Mouse (Mus musculus) bone marrow, adult 2 months (tissue): ENCODE data around the gene Gfpt2. TPM values are rescaled to one million over a fixed set of nuclear protein-coding genes. Genes with fewer than 3 reads are reported as not detected.
A peak's percentile ranks its signal among the peaks of the same experiment; 100 is the strongest.

Experiments
- H3K27ac ChIP-seq: fragments of 200-500 bp; 2 replicates; pipeline ENCODE4 v1.5.1; 2012; ENCODE audit warnings: low read depth, mild to moderate bottlenecking, control low read depth, inconsistent platforms, low read length; ENCODE audit not compliant: control insufficient read depth, poor library complexity, insufficient read depth
- H3K4me1 ChIP-seq: fragments of 200-500 bp; 2 replicates; pipeline ENCODE4 v1.6.1; 2011; ENCODE audit warnings: low read length; ENCODE audit not compliant: control insufficient read depth, insufficient read depth
- H3K4me3 ChIP-seq: fragments of 200-500 bp; replicated peaks from 2 replicates; pipeline ENCODE3; 2011; ENCODE audit warnings: mild to moderate bottlenecking, low read depth, low read length, control low read depth; ENCODE audit not compliant: control insufficient read depth
- CTCF ChIP-seq: fragments of 200-500 bp; IDR thresholded peaks from 2 replicates; pipeline ENCODE4 v1.5.1; 2011; ENCODE audit warnings: low read length, control low read depth; ENCODE audit not compliant: control insufficient read depth, insufficient read depth
- POLR2A ChIP-seq: fragments of 200-500 bp; IDR thresholded peaks from 2 replicates; pipeline ENCODE4 v1.6.1; 2011; ENCODE audit warnings: low read depth, mild to moderate bottlenecking, control low read depth, low read length, borderline replicate concordance; ENCODE audit not compliant: control insufficient read depth
- WGBS: fragments of 180-500 bp; shearing (Covaris S2); methylation state at CpG from one replicate; pipeline ENCODE4 v1.1.7; 2018; 5-methylcytosine and 5-hydroxymethylcytosine counted together
- polyA plus RNA-seq: library from polyadenylated mRNA; stranded (reverse); fragments of >200 nt; gene quantifications from 2 replicates; pipeline ENCODE4 v1.2.4, GENCODE M21; 2011; ENCODE audit warnings: low replicate concordance; ENCODE audit not compliant: missing spikeins, insufficient read depth, insufficient read length

The Gfpt2 gene
- polyA plus RNA-seq, 1 experiment: 3.2 TPM

DNA sequence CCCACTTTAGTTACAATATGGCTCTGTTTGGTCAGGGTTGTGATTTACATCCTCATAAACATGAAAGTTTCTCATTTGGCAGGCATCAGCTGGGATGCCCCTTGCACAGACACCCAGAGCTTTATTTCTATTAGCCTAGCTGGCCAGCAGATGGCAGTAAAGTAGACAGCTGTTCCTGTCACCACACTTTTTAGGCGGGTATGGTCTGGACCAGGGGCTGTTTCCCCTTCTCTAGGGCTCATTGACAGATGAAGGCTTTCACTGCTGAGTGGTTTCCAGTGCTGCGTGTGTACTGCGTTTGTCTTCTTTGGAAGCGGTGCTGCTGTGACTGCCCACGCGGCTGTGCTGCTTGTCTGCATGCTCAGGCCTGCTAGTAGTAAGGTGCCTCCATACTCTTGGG is 77.9 kb downstream of the Gfpt2 start:
- H3K4me1 ChIP-seq: peaks cover 1% of the 10 kb centered on the region; the same call in 1 of the 2 replicates
- H3K27ac ChIP-seq: no peak overlapping the region
- TF ChIP-seq CTCF: peak; percentile 50
- TF ChIP-seq POLR2A: no peak
- no peak overlapping the region for H3K4me3 ChIP-seq
- 55% methylated on average over 6 of the region's 6 CpGs for WGBS

DNA sequence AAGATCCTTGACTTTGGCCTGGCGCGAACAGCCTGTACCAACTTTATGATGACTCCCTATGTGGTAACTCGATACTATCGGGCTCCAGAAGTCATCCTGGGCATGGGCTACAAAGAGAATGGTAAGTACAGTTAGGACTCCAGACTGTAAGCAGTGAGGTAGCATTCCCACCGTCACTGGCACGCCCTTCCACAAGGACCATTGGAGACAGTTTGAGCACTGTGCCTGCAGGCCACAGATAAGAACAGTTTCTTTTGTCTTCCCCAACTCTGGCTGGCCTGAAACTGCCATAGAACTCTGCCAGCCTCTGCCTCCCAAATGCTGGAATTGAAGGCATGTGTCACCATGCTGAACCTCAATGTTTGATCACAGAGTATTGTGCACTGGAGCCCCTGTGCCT is 78.8 kb downstream of the Gfpt2 start:
- TF ChIP-seq CTCF (no peak), POLR2A (no peak)
- no peak overlapping the region for H3K27ac ChIP-seq
- H3K4me3 ChIP-seq: no peak overlapping the region
- peaks cover 3% of the 10 kb centered on the region for H3K4me1 ChIP-seq
- WGBS: 68% methylated on average over 6 of the region's 6 CpGs

DNA sequence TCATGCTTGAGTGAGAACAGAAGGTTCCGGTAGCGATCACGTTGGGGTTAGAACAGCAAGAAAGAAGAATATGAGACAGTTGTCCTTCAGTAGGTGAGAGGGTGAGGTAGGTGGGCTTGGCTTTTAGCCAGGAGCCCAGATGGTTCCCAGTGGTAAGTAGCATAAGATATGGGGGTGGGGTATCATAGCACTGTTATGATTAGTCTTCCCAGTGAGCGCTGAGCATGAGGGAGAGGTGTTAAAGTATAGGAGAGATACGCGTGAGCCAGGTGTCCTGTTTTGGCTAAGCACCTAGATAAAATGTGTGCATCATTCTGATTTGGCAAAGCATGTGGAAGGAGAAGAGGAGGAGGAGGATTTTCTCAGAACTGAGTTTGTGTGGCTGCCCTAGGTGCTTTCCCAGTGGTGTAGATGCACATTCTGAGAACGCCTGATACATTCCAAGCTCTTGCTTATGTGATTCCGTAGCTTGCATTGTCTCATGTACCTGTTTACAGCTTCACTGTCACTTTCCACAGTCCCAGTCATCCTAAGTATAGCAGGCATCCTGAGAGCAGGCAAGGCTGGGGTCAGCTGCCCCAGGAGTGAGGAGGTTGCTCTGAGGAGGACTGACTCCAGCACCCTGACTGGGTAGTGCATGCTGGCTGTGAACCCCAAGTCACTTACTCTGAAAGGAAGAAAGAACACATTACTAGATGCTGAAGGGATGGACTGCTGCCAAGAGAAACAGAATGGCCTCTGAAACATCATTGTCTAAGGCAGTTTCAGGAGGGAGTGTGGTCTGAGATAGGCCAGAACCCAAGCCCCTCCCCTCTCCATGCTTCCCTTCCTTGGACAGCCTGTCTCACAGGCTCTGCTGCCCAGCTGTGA is 83.2 kb downstream of the Gfpt2 start:
- 82% methylated on average over 8 of the region's 8 CpGs for WGBS
- no peak for TF ChIP-seq POLR2A
- TF ChIP-seq CTCF: no peak
- H3K4me3 ChIP-seq: no peak overlapping the region
- H3K27ac ChIP-seq: no peak overlapping the region
- peaks cover 3% of the 10 kb centered on the region for H3K4me1 ChIP-seq

DNA sequence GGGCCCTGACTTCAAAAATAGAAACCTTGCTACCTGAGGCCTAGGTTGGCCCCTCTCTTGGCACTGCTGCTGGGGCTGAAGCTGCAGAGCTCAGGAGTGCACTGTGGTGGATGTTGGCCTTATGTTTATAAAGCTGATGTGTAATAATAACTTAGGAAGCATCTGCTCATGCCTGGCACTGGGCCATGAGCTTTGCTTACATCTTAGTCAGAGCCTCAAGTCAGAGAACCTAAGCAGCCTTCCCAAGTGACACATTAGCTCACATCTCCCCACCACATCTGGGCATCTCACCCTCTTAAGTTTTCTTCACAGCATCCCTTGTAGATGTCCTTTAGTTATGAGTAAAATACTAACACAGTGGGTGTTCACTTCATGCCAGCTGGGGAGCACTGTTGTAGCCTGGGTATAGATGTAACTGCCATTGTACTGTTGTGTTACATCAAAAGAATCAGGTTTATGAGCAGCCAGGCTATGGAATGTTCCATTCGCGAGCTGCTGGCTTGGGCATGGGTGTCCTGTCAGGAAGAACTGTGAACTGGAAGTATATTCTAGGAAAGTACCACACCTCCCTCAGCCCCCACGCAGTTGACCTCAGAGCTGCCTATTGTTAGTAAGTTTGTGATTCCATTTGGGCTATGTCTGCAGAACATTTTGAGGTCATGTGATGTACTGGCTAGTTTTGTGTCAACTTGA is 86.1 kb downstream of the Gfpt2 start:
- Histone ChIP-seq H3K27ac (no peak overlapping the region), H3K4me3 (no peak overlapping the region), H3K4me1 (peaks cover 2% of the 10 kb centered on the region)
- WGBS: 90% methylated on average over 3 of the region's 3 CpGs
- no peak for TF ChIP-seq CTCF
- TF ChIP-seq POLR2A: no peak

DNA sequence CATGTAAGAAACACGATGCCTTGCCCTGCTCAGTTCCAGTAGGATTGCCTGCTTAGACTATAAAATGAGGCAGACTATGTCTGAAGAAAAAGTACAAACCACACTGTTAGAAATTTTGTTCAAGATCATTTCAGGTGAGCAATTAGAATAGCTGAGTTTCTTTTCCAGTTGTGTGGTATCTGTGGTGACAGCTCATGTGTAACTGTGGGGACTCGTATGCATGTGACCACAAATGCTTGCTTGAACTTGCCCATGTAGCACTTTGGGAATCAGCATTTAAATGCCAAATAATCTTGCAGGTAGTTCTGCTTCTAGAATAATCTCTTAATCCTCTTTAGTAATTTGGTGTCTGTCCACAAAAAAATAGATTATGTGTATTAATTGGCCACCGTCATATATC is 89.4 kb downstream of the Gfpt2 start:
- no peak overlapping the region for H3K4me3 ChIP-seq
- no peak for TF ChIP-seq POLR2A
- TF ChIP-seq CTCF: no peak
- no peak overlapping the region for H3K27ac ChIP-seq
- no peaks in the 10 kb centered on the region for H3K4me1 ChIP-seq
- WGBS: 88% methylated on average over 3 of the region's 3 CpGs

Other genes with a start within 250 kb of the Gfpt2 start
- not detected in 2 replicates for gene Olfr1380, start 237.3 kb upstream of the Gfpt2 start, polyA plus RNA-seq
- gene Flt4, start 184.9 kb upstream of the Gfpt2 start, polyA plus RNA-seq: 4.3 and 4.9 TPM in 2 replicates
- 2.1 TPM in 1 of 2 replicates, not detected in the other for gene Scgb3a1, start 130.6 kb upstream of the Gfpt2 start, polyA plus RNA-seq
- gene Cnot6, start 81.5 kb upstream of the Gfpt2 start, polyA plus RNA-seq: 19.7 and 20.2 TPM in 2 replicates
- gene Mapk9, start 52.6 kb downstream of the Gfpt2 start, polyA plus RNA-seq: 14.0 and 15.2 TPM in 2 replicates
- gene Rasgef1c, start 107.7 kb downstream of the Gfpt2 start, polyA plus RNA-seq: not detected in 2 replicates
- 12.9 and 33.0 TPM in 2 replicates for gene Rnf130, start 231.2 kb downstream of the Gfpt2 start, polyA plus RNA-seq